Mouse (Mus musculus): ENCODE data around the gene Cep112. TPM values are rescaled to one million over a fixed set of nuclear protein-coding genes. Genes with fewer than 3 reads are reported as not detected.

The Cep112 gene
- polyA plus RNA-seq, 1 experiment = 0.34 TPM

- Histone ChIP-seq H3K36me3 (ENCODE audit: control insufficient read depth, insufficient read depth, low read length) (no peaks in the 10 kb centered on the region), H3K27me3 (replicated peaks; ENCODE audit: control insufficient read depth, insufficient read depth, low read length) (no peaks in the 10 kb centered on the region), H3K4me1 (ENCODE audit: control insufficient read depth, insufficient read depth, low read length) (no peaks in the 10 kb centered on the region), H3K4me3 (ENCODE audit: insufficient read depth, low read depth, low read length) (no peak overlapping the region), H3K27ac (ENCODE audit: insufficient read depth, low read depth, low read length) (no peak overlapping the region)
- no peak for DNase-seq
- TF ChIP-seq CTCF (conservative IDR thresholded peaks at IDR 0.05; ENCODE audit: insufficient read depth, insufficient read length, low read depth, low read length) = no peak
- TF ChIP-seq POLR2A (IDR thresholded peaks at IDR 0.05; ENCODE audit: low read depth, low read length) = no peak
- 94% methylated on average over 3 of the region's 3 CpGs for WGBS
Observed at GRCm38 (mm10) chr11:108871748-108872147, 446.8 kb downstream of the Cep112 start.

- TF ChIP-seq POLR2A (IDR thresholded peaks at IDR 0.05; ENCODE audit: low read depth, low read length) (no peak), CTCF (conservative IDR thresholded peaks at IDR 0.05; ENCODE audit: insufficient read depth, insufficient read length, low read depth, low read length) (no peak)
- Histone ChIP-seq H3K4me1 (ENCODE audit: control insufficient read depth, insufficient read depth, low read length) (no peaks in the 10 kb centered on the region), H3K27ac (ENCODE audit: insufficient read depth, low read depth, low read length) (no peak overlapping the region), H3K36me3 (ENCODE audit: control insufficient read depth, insufficient read depth, low read length) (no peaks in the 10 kb centered on the region), H3K4me3 (ENCODE audit: insufficient read depth, low read depth, low read length) (no peak overlapping the region), H3K27me3 (replicated peaks; ENCODE audit: control insufficient read depth, insufficient read depth, low read length) (no peaks in the 10 kb centered on the region)
- 64% methylated on average over 7 of the region's 7 CpGs for WGBS
- peak; percentile 22 for DNase-seq
Observed at GRCm38 (mm10) chr11:108876633-108877205, 451.7 kb downstream of the Cep112 start.

GRCm38 (mm10) chr11:108877520-108877919, 452.5 kb downstream of the Cep112 start:
- Histone ChIP-seq H3K36me3 (ENCODE audit: control insufficient read depth, insufficient read depth, low read length) (no peaks in the 10 kb centered on the region), H3K27me3 (replicated peaks; ENCODE audit: control insufficient read depth, insufficient read depth, low read length) (no peaks in the 10 kb centered on the region), H3K27ac (ENCODE audit: insufficient read depth, low read depth, low read length) (no peak overlapping the region), H3K4me3 (ENCODE audit: insufficient read depth, low read depth, low read length) (no peak overlapping the region), H3K4me1 (ENCODE audit: control insufficient read depth, insufficient read depth, low read length) (no peaks in the 10 kb centered on the region)
- WGBS = 84% methylated on average over 5 of the region's 5 CpGs
- TF ChIP-seq CTCF (conservative IDR thresholded peaks at IDR 0.05; ENCODE audit: insufficient read depth, insufficient read length, low read depth, low read length) = no peak
- no peak for TF ChIP-seq POLR2A (IDR thresholded peaks at IDR 0.05; ENCODE audit: low read depth, low read length)
- no peak for DNase-seq

GRCm38 (mm10) chr11:108880546-108880945, 455.6 kb downstream of the Cep112 start:
- DNase-seq = no peak
- H3K36me3 ChIP-seq (ENCODE audit: control insufficient read depth, insufficient read depth, low read length) = no peaks in the 10 kb centered on the region

GRCm38 (mm10) chr11:108881662-108882061, 456.7 kb downstream of the Cep112 start:
- TF ChIP-seq POLR2A (IDR thresholded peaks at IDR 0.05; ENCODE audit: low read depth, low read length) (no peak), CTCF (conservative IDR thresholded peaks at IDR 0.05; ENCODE audit: insufficient read depth, insufficient read length, low read depth, low read length) (no peak)
- Histone ChIP-seq H3K36me3 (ENCODE audit: control insufficient read depth, insufficient read depth, low read length) (no peaks in the 10 kb centered on the region), H3K4me3 (ENCODE audit: insufficient read depth, low read depth, low read length) (no peak overlapping the region), H3K27me3 (replicated peaks; ENCODE audit: control insufficient read depth, insufficient read depth, low read length) (no peaks in the 10 kb centered on the region), H3K4me1 (ENCODE audit: control insufficient read depth, insufficient read depth, low read length) (no peaks in the 10 kb centered on the region), H3K27ac (ENCODE audit: insufficient read depth, low read depth, low read length) (no peak overlapping the region)
- WGBS = 88% methylated on average over 5 of the region's 5 CpGs
- no peak for DNase-seq

More at GRCm38 (mm10) chr11:108880546-108880945, 455.6 kb downstream of the Cep112 start:
- WGBS = 80% methylated on average over 4 of the region's 4 CpGs
- Histone ChIP-seq H3K27me3 (replicated peaks; ENCODE audit: control insufficient read depth, insufficient read depth, low read length) (no peaks in the 10 kb centered on the region), H3K4me3 (ENCODE audit: insufficient read depth, low read depth, low read length) (no peak overlapping the region), H3K4me1 (ENCODE audit: control insufficient read depth, insufficient read depth, low read length) (no peaks in the 10 kb centered on the region), H3K27ac (ENCODE audit: insufficient read depth, low read depth, low read length) (no peak overlapping the region)
- TF ChIP-seq POLR2A (IDR thresholded peaks at IDR 0.05; ENCODE audit: low read depth, low read length) = no peak
- TF ChIP-seq CTCF (conservative IDR thresholded peaks at IDR 0.05; ENCODE audit: insufficient read depth, insufficient read length, low read depth, low read length) = no peak

GRCm38 (mm10) chr11:108885276-108885896, 460.4 kb downstream of the Cep112 start:
- Histone ChIP-seq H3K4me3 (ENCODE audit: insufficient read depth, low read depth, low read length) (no peak overlapping the region), H3K27ac (ENCODE audit: insufficient read depth, low read depth, low read length) (no peak overlapping the region), H3K27me3 (replicated peaks; ENCODE audit: control insufficient read depth, insufficient read depth, low read length) (no peaks in the 10 kb centered on the region), H3K36me3 (ENCODE audit: control insufficient read depth, insufficient read depth, low read length) (no peaks in the 10 kb centered on the region), H3K4me1 (ENCODE audit: control insufficient read depth, insufficient read depth, low read length) (no peaks in the 10 kb centered on the region)
- DNase-seq = no peak
- TF ChIP-seq CTCF (conservative IDR thresholded peaks at IDR 0.05; ENCODE audit: insufficient read depth, insufficient read length, low read depth, low read length) (no peak), POLR2A (IDR thresholded peaks at IDR 0.05; ENCODE audit: low read depth, low read length) (no peak)
- 69% methylated on average over 19 of the region's 19 CpGs for WGBS

GRCm38 (mm10) chr11:108886060-108886459, 461.1 kb downstream of the Cep112 start:
- Histone ChIP-seq H3K4me3 (ENCODE audit: insufficient read depth, low read depth, low read length) (no peak overlapping the region), H3K36me3 (ENCODE audit: control insufficient read depth, insufficient read depth, low read length) (no peaks in the 10 kb centered on the region), H3K27ac (ENCODE audit: insufficient read depth, low read depth, low read length) (no peak overlapping the region), H3K4me1 (ENCODE audit: control insufficient read depth, insufficient read depth, low read length) (no peaks in the 10 kb centered on the region), H3K27me3 (replicated peaks; ENCODE audit: control insufficient read depth, insufficient read depth, low read length) (no peaks in the 10 kb centered on the region)
- TF ChIP-seq CTCF (conservative IDR thresholded peaks at IDR 0.05; ENCODE audit: insufficient read depth, insufficient read length, low read depth, low read length) (no peak), POLR2A (IDR thresholded peaks at IDR 0.05; ENCODE audit: low read depth, low read length) (no peak)
- DNase-seq = no peak
- 87% methylated on average over 8 of the region's 8 CpGs for WGBS

Data from kidney, adult 2 months (tissue).